Mouse (Mus musculus) heart, postnatal 36 days (tissue): ENCODE measurements around the gene Coq2. TPM values are rescaled to one million over a fixed set of nuclear protein-coding genes. Genes with fewer than 3 reads are reported as not detected.

Experiments used
- DNase-seq, 2 experiments: peaks; one replicate each; pipeline ENCODE4 v3.0.0; 2021 to 2022
- intact Hi-C: fragments of 180-260 bp; cut with DNase I; formaldehyde crosslinking; loops from one replicate; pipeline ENCODE4 v1.15.1; 2025
- total RNA-seq, 2 experiments: library from RNA; stranded (reverse); gene quantifications; 2 replicates each; pipeline ENCODE4 v1.2.3; 2021

Gene Coq2
- total RNA-seq, 2 experiments from 2014 or later, result 97.4 to 98.2 TPM

- DNase-seq, result no peak
- intact Hi-C loops, result no loop called here
Observed at GRCm38 (mm10) chr5:100666965-100667364, 8.0 kb downstream of the Coq2 start.

- intact Hi-C loops, result loop anchor here (5.0 kb wide), 2 partner anchors 102 to 117 kb away; no protein-coding TSS in a partner anchor
- DNase-seq, result peak in 1 of 2 experiments; percentile 29
Observed at GRCm38 (mm10) chr5:100663854-100664253, 11.1 kb downstream of the Coq2 start.

- intact Hi-C loops, result loop anchor here (5.0 kb wide), 2 partner anchors 101 to 116 kb away; no protein-coding TSS in a partner anchor
- DNase-seq, result no peak
Observed at GRCm38 (mm10) chr5:100663011-100663410, 11.9 kb downstream of the Coq2 start.

- no peak for DNase-seq
- intact Hi-C loops, result no loop called here
Observed at GRCm38 (mm10) chr5:100658460-100658859, 16.5 kb downstream of the Coq2 start.

- no peak for DNase-seq
- intact Hi-C loops, result no loop called here
Observed at GRCm38 (mm10) chr5:100656352-100656751, 18.6 kb downstream of the Coq2 start.

- intact Hi-C loops, result no loop called here
- no peak for DNase-seq
Observed at GRCm38 (mm10) chr5:100652327-100652726, 22.6 kb downstream of the Coq2 start.

- no peak for DNase-seq
- intact Hi-C loops, result no loop called here
Observed at GRCm38 (mm10) chr5:100651486-100651885, 23.5 kb downstream of the Coq2 start.

- no peak for DNase-seq
- intact Hi-C loops, result no loop called here
Observed at GRCm38 (mm10) chr5:100650969-100651368, 24.0 kb downstream of the Coq2 start.

GRCm38 (mm10) chr5:100648546-100648945 lies 26.4 kb downstream of the Coq2 start:
- intact Hi-C loops, result no loop called here
- no peak for DNase-seq

- DNase-seq, result no peak
- intact Hi-C loops, result no loop called here
Observed at GRCm38 (mm10) chr5:100648046-100648445, 26.9 kb downstream of the Coq2 start.

GRCm38 (mm10) chr5:100646558-100646957 lies 28.4 kb downstream of the Coq2 start:
- no peak for DNase-seq
- intact Hi-C loops, result no loop called here

- intact Hi-C loops, result no loop called here
- DNase-seq, result no peak
Observed at GRCm38 (mm10) chr5:100643991-100644535, 30.9 kb downstream of the Coq2 start.

- intact Hi-C loops, result no loop called here
- DNase-seq, result peak in 1 of 2 experiments; percentile 47
Observed at GRCm38 (mm10) chr5:100643253-100643990, 31.5 kb downstream of the Coq2 start.

GRCm38 (mm10) chr5:100642316-100642715 lies 32.6 kb downstream of the Coq2 start:
- intact Hi-C loops, result no loop called here
- DNase-seq, result no peak

- no peak for DNase-seq
Observed at GRCm38 (mm10) chr5:100638483-100638882, 36.5 kb downstream of the Coq2 start.

GRCm38 (mm10) chr5:100636794-100637544 lies 38.0 kb downstream of the Coq2 start:
- intact Hi-C loops, result no loop called here

More at GRCm38 (mm10) chr5:100638483-100638882, 36.5 kb downstream of the Coq2 start:
- intact Hi-C loops, result no loop called here

GRCm38 (mm10) chr5:100635908-100636307 lies 39.0 kb downstream of the Coq2 start:
- intact Hi-C loops, result no loop called here
- DNase-seq, result no peak

More at GRCm38 (mm10) chr5:100636794-100637544, 38.0 kb downstream of the Coq2 start:
- DNase-seq, result peak; percentile 45 to 48

- intact Hi-C loops, result no loop called here
- no peak for DNase-seq
Observed at GRCm38 (mm10) chr5:100634885-100635478, 40.0 kb downstream of the Coq2 start.

GRCm38 (mm10) chr5:100632540-100633129 lies 42.3 kb downstream of the Coq2 start:
- peak; percentile 20 to 31 for DNase-seq
- intact Hi-C loops, result no loop called here

- intact Hi-C loops, result no loop called here
- no peak for DNase-seq
Observed at GRCm38 (mm10) chr5:100628807-100629206, 46.1 kb downstream of the Coq2 start.

GRCm38 (mm10) chr5:100626526-100626925 lies 48.4 kb downstream of the Coq2 start:
- DNase-seq, result no peak
- intact Hi-C loops, result no loop called here
